Mouse (Mus musculus) urinary bladder, postnatal 4 days (tissue): ENCODE measurements around the gene Camk2g.
A peak's percentile ranks its signal among the peaks of the same experiment; 100 is the strongest.

Source experiments
- DNase-seq, 2 experiments: peaks; one replicate each; pipeline ENCODE4 v3.0.0; 2021 to 2022; ENCODE audit warnings: low spot score in 2 of 2

Camk2g gene

DNA sequence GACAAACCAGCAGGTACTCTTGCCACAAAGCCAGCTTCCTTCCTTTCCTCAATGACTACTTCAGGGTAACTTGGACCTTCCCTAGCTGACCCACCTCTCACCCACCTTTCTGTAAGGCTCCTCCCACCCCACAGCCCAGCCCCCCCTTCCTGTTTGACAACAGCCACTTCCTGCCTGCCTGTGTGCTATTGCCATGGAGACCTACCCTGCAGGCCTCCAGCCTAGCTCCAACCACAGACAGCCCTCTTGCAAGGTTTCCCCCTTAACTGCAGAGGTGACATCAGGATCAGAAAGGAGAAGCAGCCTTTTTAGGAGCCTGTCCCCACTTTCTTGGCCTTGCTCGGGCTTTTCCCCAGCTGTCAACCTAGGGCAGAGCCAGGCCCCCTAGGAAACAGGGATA, 8.7 kb downstream of the Camk2g start:
- no peak for DNase-seq

DNA sequence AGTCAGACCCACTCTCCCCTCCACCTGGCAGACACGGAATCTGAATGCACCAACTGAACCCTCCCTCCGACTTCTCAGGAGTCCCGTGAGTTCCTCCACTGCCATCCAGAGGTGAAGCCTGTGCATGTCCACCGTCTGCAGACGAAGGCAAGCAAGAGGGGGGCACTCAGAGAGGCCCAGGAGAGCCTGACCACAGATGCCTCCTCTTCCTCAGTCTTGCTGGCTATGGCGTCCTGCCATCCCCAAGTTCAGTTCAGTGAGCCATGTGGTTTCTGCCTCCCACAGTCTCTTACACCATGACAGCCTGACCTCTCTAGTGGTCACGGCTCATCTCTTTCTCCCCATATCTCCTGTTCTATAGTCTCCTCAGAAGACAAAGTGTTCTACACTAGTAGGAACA, 9.2 kb downstream of the Camk2g start:
- DNase-seq = no peak

DNA sequence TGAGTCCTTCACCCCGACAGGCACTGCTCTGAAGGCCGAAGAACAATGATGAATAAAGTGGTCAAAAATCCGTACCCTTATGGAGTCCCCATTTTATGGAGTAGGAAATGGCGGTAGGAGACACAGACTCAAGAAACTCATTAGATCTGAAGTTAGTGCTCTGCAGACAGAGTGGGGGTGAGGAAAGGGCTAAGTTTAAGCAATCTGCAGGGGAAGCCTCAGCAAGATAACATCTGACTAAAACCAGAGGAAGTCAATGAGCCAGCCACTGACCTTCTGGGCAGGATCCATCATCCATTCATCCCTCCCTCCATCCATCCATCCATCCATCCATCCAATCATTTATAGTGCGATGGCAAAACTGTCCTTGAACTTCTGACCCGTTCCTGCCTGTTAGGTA, 10.4 kb downstream of the Camk2g start:
- no peak for DNase-seq

DNA sequence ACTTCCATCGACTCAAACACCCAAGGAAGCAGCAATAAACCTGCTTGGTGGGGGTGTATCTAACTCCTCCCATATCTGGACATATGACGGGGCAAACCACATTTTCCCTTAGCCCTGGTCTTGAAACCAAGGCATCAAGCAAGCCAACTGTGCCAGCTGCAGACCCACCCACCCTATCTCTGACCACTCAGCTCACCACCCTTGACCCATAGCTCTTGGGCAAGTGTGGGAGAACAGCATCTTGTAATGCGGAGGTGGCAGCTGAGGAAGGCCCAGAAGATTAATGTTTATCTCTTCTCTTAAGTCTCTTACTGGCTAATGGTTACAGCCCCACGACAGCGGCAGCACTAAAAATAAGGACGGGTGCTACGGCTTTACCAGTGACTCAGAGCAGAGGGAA, 11.0 kb downstream of the Camk2g start:
- DNase-seq = no peak

GRCm38 (mm10) chr14:20780217-20780616, 13.7 kb downstream of the Camk2g start:
- DNase-seq = no peak

- no peak for DNase-seq
Observed at GRCm38 (mm10) chr14:20778496-20778895, 15.4 kb downstream of the Camk2g start.

- no peak for DNase-seq
Observed at GRCm38 (mm10) chr14:20775661-20776060, 18.2 kb downstream of the Camk2g start.

GRCm38 (mm10) chr14:20773410-20773809, 20.5 kb downstream of the Camk2g start:
- no peak for DNase-seq

DNA sequence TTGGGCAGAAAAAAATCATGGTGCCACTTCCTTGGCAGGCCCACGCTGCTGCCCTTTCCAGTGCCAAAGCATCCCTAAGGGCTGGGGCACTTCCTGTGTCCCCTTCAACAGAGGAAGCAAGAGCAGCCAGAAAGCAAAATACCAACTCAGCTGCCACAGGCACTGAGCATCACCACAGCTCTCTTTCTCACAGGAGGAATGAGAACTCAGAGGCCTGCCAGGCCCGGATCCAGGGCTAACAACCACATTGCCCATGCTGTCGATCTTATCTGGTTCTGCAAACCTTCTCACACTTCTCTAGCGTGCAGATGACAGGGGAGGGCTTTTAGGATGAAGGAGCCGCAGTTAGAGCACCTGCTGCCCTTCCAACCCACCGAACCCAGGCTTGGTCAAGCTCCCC, 21.1 kb downstream of the Camk2g start:
- DNase-seq = no peak

DNA sequence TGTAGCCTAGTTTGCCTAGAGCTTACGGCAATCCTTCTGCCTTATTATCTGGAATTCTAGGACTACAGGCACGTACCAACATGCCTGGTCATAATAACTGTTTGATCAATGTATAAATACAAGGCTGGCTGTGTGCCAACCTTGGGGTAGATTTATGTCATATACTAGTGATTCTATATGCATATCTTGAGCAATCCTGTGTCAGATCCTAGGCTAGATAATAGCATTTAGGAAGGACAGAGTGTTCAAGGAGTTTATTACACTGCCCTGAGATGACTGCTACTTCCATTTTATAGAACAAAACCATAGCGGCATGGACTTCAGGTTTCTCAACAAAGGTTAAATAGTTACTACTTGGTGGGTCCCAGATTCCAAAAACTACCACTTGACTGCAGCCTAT, 21.9 kb downstream of the Camk2g start:
- no peak for DNase-seq

DNA sequence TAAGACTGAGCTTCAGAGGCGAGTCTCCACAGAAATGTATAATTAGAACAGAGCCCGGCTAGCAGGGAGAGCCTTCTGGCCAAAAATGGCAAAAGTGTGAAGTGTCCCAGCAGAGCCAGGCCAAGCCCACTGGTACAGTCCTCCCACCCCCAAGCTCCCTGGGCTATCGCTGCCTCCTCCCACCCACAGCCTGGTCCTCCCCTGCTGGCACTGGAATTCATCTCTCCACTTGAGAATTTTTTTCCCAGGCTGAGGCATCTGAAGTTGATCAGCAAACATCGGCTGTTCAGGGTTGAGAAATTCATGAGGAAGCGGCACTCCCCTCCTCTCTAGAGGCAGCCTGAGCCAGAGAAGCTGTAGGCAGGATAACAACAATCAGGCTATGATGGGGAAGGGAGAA, 25.3 kb downstream of the Camk2g start:
- DNase-seq = peak in 1 of 2 experiments; percentile 60

DNA sequence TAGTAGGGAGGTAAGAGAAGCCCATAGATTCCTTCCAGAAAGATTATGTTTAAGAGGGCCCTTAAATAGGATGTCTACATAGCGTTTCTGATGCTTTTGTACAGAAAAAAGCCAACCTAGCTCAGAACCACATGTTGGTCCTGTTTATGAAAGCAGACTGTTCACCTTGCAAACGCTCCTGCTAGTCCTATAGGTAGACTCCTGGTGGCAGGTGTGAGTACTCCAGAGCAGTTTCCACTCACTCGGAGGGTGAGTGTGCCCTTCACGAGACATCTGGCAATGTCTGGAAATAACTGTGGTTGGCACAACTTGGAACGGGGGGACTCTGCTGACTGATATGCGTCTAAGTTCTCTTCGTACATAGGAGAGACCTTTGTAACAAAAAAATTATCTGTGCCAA, 26.0 kb downstream of the Camk2g start:
- no peak for DNase-seq

- DNase-seq = peak; percentile 74 to 87
Observed at GRCm38 (mm10) chr14:20765642-20766258, 28.1 kb downstream of the Camk2g start.

DNA sequence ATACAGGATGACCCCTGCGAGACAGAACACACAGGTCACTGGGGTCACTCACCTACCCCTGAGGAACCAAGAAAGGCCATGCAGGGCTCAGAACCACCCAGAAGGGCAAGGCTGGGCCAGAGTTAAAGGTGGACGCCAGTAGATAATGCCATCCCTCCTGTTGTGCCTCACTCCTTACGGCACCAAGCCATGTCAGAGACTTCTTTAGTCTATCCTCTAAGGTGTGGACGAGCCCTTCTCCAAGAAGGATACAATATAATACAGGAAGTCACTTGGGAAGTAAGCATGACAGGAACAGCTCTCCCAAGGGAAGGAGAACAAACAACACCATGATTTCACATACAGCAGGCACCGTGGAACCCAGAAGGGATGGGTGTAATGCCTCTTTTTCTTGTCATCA, 28.9 kb downstream of the Camk2g start:
- no peak for DNase-seq

GRCm38 (mm10) chr14:20758768-20759435, 35.0 kb downstream of the Camk2g start:
- DNase-seq = no peak

DNA sequence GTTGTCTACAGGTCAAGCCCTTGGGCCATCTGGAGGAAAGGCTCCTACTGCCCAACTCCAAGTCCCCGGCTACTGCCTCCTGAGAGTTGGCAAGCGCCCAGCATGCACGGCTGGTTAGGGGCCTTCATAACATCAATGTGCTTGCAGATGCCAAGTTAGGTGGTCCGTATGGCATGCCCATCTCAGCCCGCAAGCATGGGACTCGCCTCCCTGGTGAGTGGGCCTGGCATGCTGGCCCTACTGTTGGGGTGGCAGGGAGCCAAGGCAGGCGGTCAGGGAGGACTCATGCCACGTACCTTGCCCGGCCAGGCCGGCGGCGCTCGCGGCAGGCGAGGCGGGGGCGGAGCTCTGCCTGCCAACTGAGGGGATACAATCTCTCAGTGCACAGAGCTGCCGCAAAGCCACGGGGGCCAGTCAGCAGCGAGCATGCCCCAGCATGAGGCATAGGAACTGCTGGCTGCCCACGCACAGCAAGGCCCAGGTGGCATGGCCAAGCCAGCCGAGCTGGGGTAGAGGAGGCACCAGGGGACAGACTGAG, 36.4 kb downstream of the Camk2g start:
- DNase-seq = no peak

GRCm38 (mm10) chr14:20753792-20754191, 40.1 kb downstream of the Camk2g start:
- no peak for DNase-seq

DNA sequence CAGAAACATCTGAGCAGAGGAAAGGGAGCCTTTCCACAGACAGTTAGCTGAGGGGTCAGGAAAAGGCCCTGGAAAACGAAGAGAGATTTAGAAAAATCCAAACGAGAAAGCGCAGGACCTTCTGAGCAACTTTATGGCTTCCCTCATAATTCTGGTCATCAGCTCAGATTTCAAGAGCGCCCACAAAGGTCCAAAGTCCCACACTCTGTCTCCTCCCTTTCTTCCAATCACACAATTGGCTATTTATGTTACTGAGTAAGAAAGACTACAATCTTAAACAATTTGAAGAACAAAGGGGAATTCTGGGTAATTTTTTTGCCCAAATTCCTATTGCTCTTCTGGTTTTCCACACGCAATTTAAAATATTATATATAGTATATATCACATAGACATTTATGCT, 43.4 kb downstream of the Camk2g start:
- no peak for DNase-seq

- DNase-seq = no peak
Observed at GRCm38 (mm10) chr14:20749494-20750051, 44.3 kb downstream of the Camk2g start.

- DNase-seq = no peak
Observed at GRCm38 (mm10) chr14:20748388-20748787, 45.5 kb downstream of the Camk2g start.

GRCm38 (mm10) chr14:20746935-20747334, 47.0 kb downstream of the Camk2g start:
- no peak for DNase-seq

DNA sequence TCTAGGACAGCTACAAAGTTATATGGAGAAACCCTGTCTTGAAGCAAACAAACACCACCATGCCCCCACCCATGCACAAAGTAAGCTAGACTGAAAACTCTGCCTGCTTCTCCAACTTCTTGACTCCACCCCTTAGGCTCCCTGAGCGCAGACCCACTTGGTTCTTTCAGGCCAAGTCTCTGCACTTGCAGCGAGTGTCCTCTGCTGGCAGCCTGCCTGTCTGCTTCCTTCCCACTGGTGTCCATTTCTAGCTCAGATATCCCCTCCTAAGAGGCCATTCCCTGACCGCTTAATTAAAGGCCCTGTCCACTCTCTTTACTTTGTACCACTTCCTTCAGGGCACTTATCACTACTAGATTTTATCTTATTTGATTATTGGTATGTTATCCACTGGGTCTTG, 50.3 kb downstream of the Camk2g start:
- no peak for DNase-seq

- DNase-seq = no peak
Observed at GRCm38 (mm10) chr14:20741301-20741700, 52.6 kb downstream of the Camk2g start.
